Mouse (Mus musculus) adrenal gland, postnatal 0 days (tissue): Measurements from ENCODE around the gene Trp53tg5. TPM values are rescaled to one million over a fixed set of nuclear protein-coding genes. Genes with fewer than 3 reads are reported as not detected.

Experiments
- polyA plus RNA-seq: library from polyadenylated mRNA; unstranded; fragments of >200 nt; fragmentation: Nextera tagmentation; extraction: Ambion mirVana; gene quantifications from 2 replicates; pipeline ENCODE4 v1.2.1, GENCODE M21; 2015

The Trp53tg5 gene
- not detected in 2 replicates for polyA plus RNA-seq

GRCm38 (mm10) chr2:164473624-164474023 is at the start of gene Trp53tg5:
Trp53tg5 (minus strand) TSS chr2:164473724.

GRCm38 (mm10) chr2:164496847-164497690 is 23.5 kb upstream of the Trp53tg5 start, which contains the start of gene Pigt:
Pigt (plus strand) TSS chr2:164497520.

GRCm38 (mm10) chr2:164485681-164486257 is 12.2 kb upstream of the Trp53tg5 start, which contains the start of gene Dbndd2:
Dbndd2 (plus strand) TSS chr2:164486106.

GRCm38 (mm10) chr2:164460745-164461551 is 12.6 kb downstream of the Trp53tg5 start, which contains the start of gene Gm20458:
Gm20458 (plus strand) TSS chr2:164460967.

GRCm38 (mm10) chr2:164456864-164457300 is 16.6 kb downstream of the Trp53tg5 start, which contains the start of gene Sys1:
Sys1 (plus strand) TSS chr2:164456964.

GRCm38 (mm10) chr2:164443460-164444000 is 30.0 kb downstream of the Trp53tg5 start, which contains the start of gene Sdc4:
Sdc4 (minus strand) TSS chr2:164443887.

Other genes with a start within 250 kb of the Trp53tg5 start
- gene Svs2, start 235.3 kb downstream of the Trp53tg5 start, polyA plus RNA-seq, result not detected in 2 replicates
- not detected in 2 replicates for gene Svs3b, start 217.1 kb downstream of the Trp53tg5 start, polyA plus RNA-seq
- gene Svs4, start 195.3 kb downstream of the Trp53tg5 start, polyA plus RNA-seq, result not detected in 2 replicates
- gene Svs3a, start 184.5 kb downstream of the Trp53tg5 start, polyA plus RNA-seq, result not detected in 2 replicates
- not detected in 2 replicates for gene Svs6, start 157.0 kb downstream of the Trp53tg5 start, polyA plus RNA-seq
- 0.23 TPM in 1 of 2 replicates, not detected in the other for gene Svs5, start 141.0 kb downstream of the Trp53tg5 start, polyA plus RNA-seq
- 86.2 and 166 TPM in 2 replicates for gene Slpi, start 84.6 kb downstream of the Trp53tg5 start, polyA plus RNA-seq
- gene Rbpjl, start 70.6 kb downstream of the Trp53tg5 start, polyA plus RNA-seq, result 0.21 and 0.22 TPM in 2 replicates
- 3.6 and 5.5 TPM in 2 replicates for gene Matn4, start 68.6 kb downstream of the Trp53tg5 start, polyA plus RNA-seq
- gene Sdc4, start 29.8 kb downstream of the Trp53tg5 start, polyA plus RNA-seq, result 50.7 and 62.6 TPM in 2 replicates
- gene Sys1, start 16.8 kb downstream of the Trp53tg5 start, polyA plus RNA-seq, result 49.8 and 57.1 TPM in 2 replicates
- gene Gm20458, start 12.8 kb downstream of the Trp53tg5 start, polyA plus RNA-seq, result 16.1 and 24.0 TPM in 2 replicates
- gene Dbndd2, start 12.4 kb upstream of the Trp53tg5 start, polyA plus RNA-seq, result 7.4 and 25.1 TPM in 2 replicates
- gene Pigt, start 23.8 kb upstream of the Trp53tg5 start, polyA plus RNA-seq, result 60.4 and 73.4 TPM in 2 replicates
- gene Wfdc2, start 88.7 kb upstream of the Trp53tg5 start, polyA plus RNA-seq, result 3.7 and 24.5 TPM in 2 replicates
- not detected in 2 replicates for gene Spint3, start 99.7 kb upstream of the Trp53tg5 start, polyA plus RNA-seq
- gene Wfdc6a, start 111.7 kb upstream of the Trp53tg5 start, polyA plus RNA-seq, result 2.2 TPM in 2 replicates
- gene Eppin, start 119.9 kb upstream of the Trp53tg5 start, polyA plus RNA-seq, result 0.18 TPM in 1 of 2 replicates, not detected in the other
- gene Wfdc6b, start 139.8 kb upstream of the Trp53tg5 start, polyA plus RNA-seq, result not detected in 2 replicates
- gene Wfdc8, start 139.9 kb upstream of the Trp53tg5 start, polyA plus RNA-seq, result 0.26 TPM in 1 of 2 replicates, not detected in the other
- gene Wfdc16, start 165.1 kb upstream of the Trp53tg5 start, polyA plus RNA-seq, result not detected in 2 replicates
- 0.33 TPM in 1 of 2 replicates, not detected in the other for gene Wfdc10, start 182.3 kb upstream of the Trp53tg5 start, polyA plus RNA-seq
- not detected in 2 replicates for gene Wfdc9, start 182.9 kb upstream of the Trp53tg5 start, polyA plus RNA-seq
- gene Wfdc11, start 200.4 kb upstream of the Trp53tg5 start, polyA plus RNA-seq, result not detected in 2 replicates
- gene Wfdc13, start 211.4 kb upstream of the Trp53tg5 start, polyA plus RNA-seq, result 0.21 and 0.61 TPM in 2 replicates
- gene Spint4, start 224.8 kb upstream of the Trp53tg5 start, polyA plus RNA-seq, result not detected in 2 replicates
- gene Spint5, start 241.6 kb upstream of the Trp53tg5 start, polyA plus RNA-seq, result not detected in 2 replicates